Mouse (Mus musculus): ENCODE measurements around the gene Shisa8. TPM values are rescaled to one million over a fixed set of nuclear protein-coding genes. Genes with fewer than 3 reads are reported as not detected.

Shisa8 gene
- polyA plus RNA-seq, 1 experiment from 2014 or later, result 1.6 TPM

DNA sequence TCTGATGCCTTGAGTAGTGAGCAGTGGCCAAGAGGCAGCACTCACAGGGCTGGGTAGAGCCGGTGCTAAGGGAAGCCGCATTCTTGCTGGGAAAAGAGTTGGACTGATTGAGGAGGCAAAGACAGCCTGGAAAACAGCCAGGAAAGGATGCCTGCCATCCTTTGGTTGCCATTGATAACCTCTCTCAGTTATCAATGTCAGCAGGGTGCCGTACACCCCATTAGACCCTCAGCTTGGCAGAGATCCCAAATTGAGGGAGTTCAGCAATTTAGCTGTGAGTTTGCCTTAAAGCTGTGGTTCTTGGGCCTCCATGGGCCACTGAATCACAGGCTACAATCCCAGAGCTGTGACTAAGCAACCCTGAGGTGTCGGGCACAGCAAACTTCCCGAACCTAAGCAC, 31.5 kb downstream of the Shisa8 start:
- H3K36me3 ChIP-seq, result peaks cover 100% of the 10 kb centered on the region

DNA sequence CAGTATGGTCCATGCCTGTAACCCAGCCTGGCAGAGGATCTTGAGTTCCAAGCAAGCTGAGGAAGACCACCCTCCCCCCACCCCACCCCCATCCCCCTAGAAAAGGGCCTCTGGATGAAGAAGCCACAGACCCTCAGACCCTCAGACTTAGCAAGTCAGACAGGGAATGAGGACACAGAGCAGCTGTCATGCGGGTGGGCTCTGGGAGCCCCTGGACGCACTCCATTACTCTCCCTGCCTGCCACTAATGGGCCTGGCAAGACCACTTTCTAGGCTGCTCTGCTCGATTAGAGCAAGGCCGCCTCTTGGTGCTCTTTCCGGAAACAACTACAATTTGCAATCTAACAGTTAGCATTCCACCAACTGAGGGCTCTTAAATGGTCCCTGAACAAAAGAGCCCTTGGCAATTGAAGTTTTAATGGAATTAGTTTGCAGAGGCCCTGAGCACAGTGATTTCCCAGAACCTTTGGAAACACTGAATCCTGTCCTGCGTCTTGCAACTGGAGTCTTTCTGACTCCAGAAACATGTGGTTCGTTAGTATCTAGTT, 34.8 kb downstream of the Shisa8 start:
- no peak for ATAC-seq (ENCODE audit: low FRiP score)
- no peak overlapping the region for H3K9ac ChIP-seq
- WGBS, result 88% methylated on average over 7 of the region's 7 CpGs

More for the DNA sequence above, 31.5 kb downstream of the Shisa8 start:
- Histone ChIP-seq H3K27me3 (no peaks in the 10 kb centered on the region), H3K4me1 (no peaks in the 10 kb centered on the region), H3K9ac (no peak overlapping the region), H3K27ac (no peak overlapping the region), H3K9me3 (replicated peaks) (peaks cover 6% of the 10 kb centered on the region; the same call in 1 of the 2 replicates), H3K4me3 (no peak overlapping the region), H3K4me2 (replicated peaks) (no peak overlapping the region)
- no peak for ATAC-seq (ENCODE audit: low FRiP score)
- WGBS, result 88% methylated on average over 5 of the region's 5 CpGs

GRCm38 (mm10) chr15:82175091-82175490, 37.5 kb downstream of the Shisa8 start:
- Histone ChIP-seq H3K4me2 (replicated peaks) (no peak overlapping the region), H3K27ac (no peak overlapping the region), H3K4me1 (no peaks in the 10 kb centered on the region), H3K9me3 (replicated peaks) (no peaks in the 10 kb centered on the region), H3K27me3 (no peaks in the 10 kb centered on the region), H3K36me3 (peaks cover 95% of the 10 kb centered on the region), H3K4me3 (no peak overlapping the region), H3K9ac (no peak overlapping the region)
- ATAC-seq (ENCODE audit: low FRiP score), result no peak
- 97% methylated on average over 9 of the region's 9 CpGs for WGBS

More for the DNA sequence above, 34.8 kb downstream of the Shisa8 start:
- H3K4me2 ChIP-seq (replicated peaks), result no peak overlapping the region
- H3K9me3 ChIP-seq (replicated peaks), result peaks cover 6% of the 10 kb centered on the region; the same call in 1 of the 2 replicates
- H3K4me3 ChIP-seq, result no peak overlapping the region
- peaks cover 95% of the 10 kb centered on the region for H3K36me3 ChIP-seq
- no peak overlapping the region for H3K27ac ChIP-seq
- H3K27me3 ChIP-seq, result no peaks in the 10 kb centered on the region
- no peaks in the 10 kb centered on the region for H3K4me1 ChIP-seq

- no peaks in the 10 kb centered on the region for H3K9me3 ChIP-seq (replicated peaks)
- peaks cover 6% of the 10 kb centered on the region for H3K4me1 ChIP-seq
- no peak for ATAC-seq (ENCODE audit: low FRiP score)
- H3K9ac ChIP-seq, result no peak overlapping the region
- H3K27ac ChIP-seq, result no peak overlapping the region
- no peak overlapping the region for H3K4me2 ChIP-seq (replicated peaks)
- no peak overlapping the region for H3K4me3 ChIP-seq
- peaks cover 76% of the 10 kb centered on the region for H3K36me3 ChIP-seq
- 85% methylated on average over 8 of the region's 8 CpGs for WGBS
- no peaks in the 10 kb centered on the region for H3K27me3 ChIP-seq
These were observed 40.0 kb downstream of the Shisa8 start for GRCm38 (mm10) chr15:82172648-82173047.

DNA sequence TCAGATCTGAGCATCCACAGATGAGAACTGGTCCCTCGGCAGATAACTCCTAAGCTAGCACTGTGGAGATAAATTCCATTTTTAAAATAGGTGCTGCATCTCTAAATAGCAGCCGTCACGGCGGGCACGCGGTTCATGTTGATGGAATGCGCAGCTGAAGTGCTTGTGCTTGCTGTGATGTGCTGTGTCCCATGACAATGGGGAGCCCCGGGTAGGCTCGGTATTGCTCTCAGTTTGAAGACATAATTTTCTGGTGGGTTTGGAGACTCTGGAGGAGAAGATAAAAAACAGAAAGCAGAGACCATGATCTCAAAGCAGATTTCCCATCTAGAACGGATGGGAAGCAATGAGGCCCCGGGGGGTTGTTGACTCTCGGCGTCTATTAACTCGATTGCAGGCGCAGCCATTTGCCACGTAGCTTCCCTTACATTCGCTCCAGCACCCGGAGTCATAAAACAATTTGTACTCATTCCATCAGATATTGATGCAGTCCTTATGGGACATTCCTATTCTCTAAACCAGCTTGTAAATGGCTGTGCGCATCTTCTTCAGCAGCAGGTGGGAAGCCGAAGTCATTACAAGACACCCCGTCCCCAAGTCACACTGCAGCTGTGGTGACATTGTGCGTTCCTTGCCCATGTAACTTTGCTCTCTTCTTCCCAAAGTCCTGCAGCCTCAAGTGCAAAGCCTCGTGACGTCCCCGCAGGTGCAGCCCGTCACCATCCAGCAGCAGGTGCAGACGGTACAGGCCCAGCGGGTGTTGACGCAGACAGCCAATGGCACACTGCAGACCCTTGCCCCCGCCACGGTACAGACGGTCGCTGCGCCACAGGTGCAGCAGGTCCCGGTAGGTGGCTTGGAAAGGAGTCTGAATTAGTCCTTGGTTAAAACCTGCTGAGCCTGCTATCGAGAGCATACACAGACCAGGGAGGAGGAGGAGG, 41.9 kb downstream of the Shisa8 start:
- Histone ChIP-seq H3K4me3 (no peak overlapping the region), H3K36me3 (peaks cover 58% of the 10 kb centered on the region), H3K9ac (no peak overlapping the region), H3K27ac (no peak overlapping the region), H3K4me1 (peaks cover 25% of the 10 kb centered on the region), H3K27me3 (no peaks in the 10 kb centered on the region), H3K9me3 (replicated peaks) (no peaks in the 10 kb centered on the region), H3K4me2 (replicated peaks) (no peak overlapping the region)
- ATAC-seq (ENCODE audit: low FRiP score), result no peak
- WGBS, result 82% methylated on average over 36 of the region's 36 CpGs

DNA sequence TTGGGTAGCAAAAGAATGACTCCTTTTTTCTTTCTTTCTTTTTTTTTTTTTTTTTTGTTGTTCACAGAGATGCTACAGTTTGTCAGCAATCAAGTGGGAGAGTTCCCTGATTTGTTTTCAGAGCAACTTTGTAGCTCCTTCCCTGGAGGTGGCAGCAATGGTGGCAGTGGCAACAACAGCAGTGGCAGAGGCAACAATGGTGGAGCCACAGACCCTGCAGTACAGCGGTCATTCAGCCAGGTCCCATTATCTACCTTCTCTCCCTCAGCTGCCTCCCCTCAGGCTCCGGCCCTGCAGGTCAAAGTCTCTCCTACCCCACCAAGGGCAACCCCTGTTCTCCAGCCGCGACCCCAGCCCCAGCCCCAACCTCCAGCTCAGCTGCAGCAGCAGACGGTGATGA, 42.9 kb downstream of the Shisa8 start:
- H3K36me3 ChIP-seq, result peaks cover 48% of the 10 kb centered on the region
- no peak overlapping the region for H3K4me3 ChIP-seq
- H3K27me3 ChIP-seq, result no peaks in the 10 kb centered on the region
- peaks cover 30% of the 10 kb centered on the region for H3K4me1 ChIP-seq
- H3K27ac ChIP-seq, result peak overlapping the region; percentile 35; the same call in 1 of the 2 replicates
- no peak overlapping the region for H3K9ac ChIP-seq
- H3K4me2 ChIP-seq (replicated peaks), result no peak overlapping the region
- WGBS, result 90% methylated on average over 5 of the region's 5 CpGs
- no peaks in the 10 kb centered on the region for H3K9me3 ChIP-seq (replicated peaks)
- no peak for ATAC-seq (ENCODE audit: low FRiP score)

GRCm38 (mm10) chr15:82167201-82168168, 45.1 kb downstream of the Shisa8 start:
- 62% methylated on average over 23 of the region's 23 CpGs for WGBS
- H3K27me3 ChIP-seq, result no peaks in the 10 kb centered on the region
- H3K9me3 ChIP-seq (replicated peaks), result no peaks in the 10 kb centered on the region
- no peak for ATAC-seq (ENCODE audit: low FRiP score)
- no peak overlapping the region for H3K9ac ChIP-seq
- no peak overlapping the region for H3K4me2 ChIP-seq (replicated peaks)
- H3K4me3 ChIP-seq, result no peak overlapping the region
- peaks cover 29% of the 10 kb centered on the region for H3K36me3 ChIP-seq
- H3K27ac ChIP-seq, result no peak overlapping the region
- H3K4me1 ChIP-seq, result peaks cover 39% of the 10 kb centered on the region

DNA sequence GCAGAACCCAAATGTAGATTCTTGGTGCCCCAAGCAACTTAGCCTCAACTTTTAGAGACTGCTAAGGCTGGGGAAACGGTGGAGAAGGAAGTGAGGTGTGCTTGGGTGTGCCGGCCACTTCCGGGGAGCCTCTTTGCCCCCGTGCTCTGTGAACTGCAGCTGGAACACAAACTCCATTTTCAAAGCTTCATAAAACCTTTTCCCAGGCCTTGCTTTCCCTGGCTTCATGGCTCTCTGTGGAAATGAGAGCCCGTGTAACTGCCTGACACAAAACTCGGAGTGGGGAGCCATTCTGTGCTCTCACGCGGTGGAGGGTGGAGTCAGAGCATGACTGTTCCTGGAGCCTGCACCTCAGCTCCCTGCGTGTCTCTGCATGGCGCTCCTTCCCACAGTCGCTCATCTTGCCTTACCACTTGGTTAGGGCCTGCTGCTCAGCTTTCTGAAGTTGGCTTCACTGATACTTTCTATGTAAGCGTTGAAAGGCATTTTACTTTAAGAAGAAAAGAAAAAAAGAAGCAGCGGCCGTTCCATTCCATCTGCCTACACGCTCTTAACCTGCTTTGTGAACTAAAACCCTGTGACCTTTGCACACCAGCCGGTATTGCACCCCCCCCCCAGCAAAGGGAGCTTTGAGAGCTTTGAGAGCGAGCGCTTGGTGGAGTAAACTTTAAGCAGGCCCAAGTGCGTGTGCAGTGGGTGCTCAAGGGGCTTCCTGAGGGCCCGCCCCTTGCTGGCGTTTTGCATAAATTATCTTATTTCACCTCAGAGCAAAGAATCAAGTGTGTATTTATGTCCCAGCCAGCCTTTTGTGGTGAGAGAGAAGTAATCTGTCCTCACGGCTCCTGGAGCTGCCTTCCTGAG, 46.1 kb downstream of the Shisa8 start:
- Histone ChIP-seq H3K36me3 (peaks cover 19% of the 10 kb centered on the region), H3K4me2 (replicated peaks) (no peak overlapping the region), H3K27ac (peak overlapping the region; percentile 5; the same call in 1 of the 2 replicates), H3K9me3 (replicated peaks) (no peaks in the 10 kb centered on the region), H3K4me3 (no peak overlapping the region), H3K9ac (no peak overlapping the region), H3K27me3 (no peaks in the 10 kb centered on the region), H3K4me1 (peaks cover 39% of the 10 kb centered on the region)
- WGBS, result 54% methylated on average over 22 of the region's 22 CpGs
- ATAC-seq (ENCODE audit: low FRiP score), result no peak

GRCm38 (mm10) chr15:82165332-82166239, 47.0 kb downstream of the Shisa8 start:
- Histone ChIP-seq H3K9ac (no peak overlapping the region), H3K4me3 (no peak overlapping the region), H3K4me2 (replicated peaks) (no peak overlapping the region), H3K27me3 (no peaks in the 10 kb centered on the region), H3K36me3 (peaks cover 10% of the 10 kb centered on the region), H3K9me3 (replicated peaks) (no peaks in the 10 kb centered on the region), H3K4me1 (peaks cover 43% of the 10 kb centered on the region), H3K27ac (no peak overlapping the region)
- WGBS, result 58% methylated on average over 8 of the region's 8 CpGs
- ATAC-seq (ENCODE audit: low FRiP score), result no peak

DNA sequence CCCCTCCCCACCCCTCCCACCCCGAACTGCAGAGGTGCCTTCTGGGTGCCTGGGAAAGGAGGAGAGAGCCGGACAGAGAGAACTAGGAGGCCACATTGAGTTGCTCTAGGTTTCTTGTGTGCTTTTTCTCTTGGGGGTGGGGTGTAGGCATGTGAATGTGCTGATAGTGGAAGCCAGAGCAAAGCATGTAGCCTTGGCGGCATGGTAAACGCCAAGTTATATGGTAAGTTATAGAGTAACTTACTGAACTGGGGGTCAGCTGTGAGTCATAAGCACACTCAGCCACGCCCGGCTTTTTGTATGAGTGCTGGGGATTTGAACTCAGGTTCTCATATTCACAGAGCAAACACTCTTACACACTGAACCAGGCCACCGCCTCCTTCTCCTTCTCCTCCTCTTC, 48.1 kb downstream of the Shisa8 start:
- H3K4me3 ChIP-seq, result no peak overlapping the region
- no peak overlapping the region for H3K9ac ChIP-seq
- H3K4me1 ChIP-seq, result peaks cover 52% of the 10 kb centered on the region
- no peaks in the 10 kb centered on the region for H3K9me3 ChIP-seq (replicated peaks)
- 83% methylated on average over 7 of the region's 7 CpGs for WGBS
- H3K27me3 ChIP-seq, result no peaks in the 10 kb centered on the region
- ATAC-seq (ENCODE audit: low FRiP score), result no peak
- no peak overlapping the region for H3K4me2 ChIP-seq (replicated peaks)
- H3K27ac ChIP-seq, result peak overlapping the region; percentile 23; the same call in 1 of the 2 replicates
- H3K36me3 ChIP-seq, result no peaks in the 10 kb centered on the region
